Mouse (Mus musculus) lung, postnatal 4 days (tissue): Measurements from ENCODE around the gene Gm37240.

Experiments used
- DNase-seq, 2 experiments: peaks; one replicate each; pipeline ENCODE4 v3.0.0; 2021

Gm37240 gene

DNA sequence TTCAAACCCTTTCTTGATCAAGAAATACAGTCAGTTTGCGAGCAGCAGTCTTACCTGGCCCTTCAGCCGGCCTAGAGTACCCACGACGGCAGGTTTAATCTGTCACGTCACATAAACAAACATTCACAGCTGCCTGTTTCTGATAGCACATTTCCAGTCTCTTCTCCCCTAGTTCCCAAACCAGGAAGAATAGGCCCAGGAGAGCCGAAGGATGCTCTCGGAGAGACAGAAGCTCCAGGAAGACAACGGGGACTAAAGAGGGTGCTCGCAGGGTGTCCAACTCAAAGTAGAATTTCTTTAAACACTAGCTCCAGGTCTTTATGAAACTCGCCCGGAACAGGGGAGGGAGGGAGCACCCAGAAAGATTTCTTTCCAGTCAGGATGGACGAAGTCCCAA, 1408.4 kb downstream of the Gm37240 start:
- DNase-seq = no peak

- DNase-seq = no peak
These were observed 1409.1 kb downstream of the Gm37240 start for GRCm38 (mm10) chr3:84478195-84478594.

DNA sequence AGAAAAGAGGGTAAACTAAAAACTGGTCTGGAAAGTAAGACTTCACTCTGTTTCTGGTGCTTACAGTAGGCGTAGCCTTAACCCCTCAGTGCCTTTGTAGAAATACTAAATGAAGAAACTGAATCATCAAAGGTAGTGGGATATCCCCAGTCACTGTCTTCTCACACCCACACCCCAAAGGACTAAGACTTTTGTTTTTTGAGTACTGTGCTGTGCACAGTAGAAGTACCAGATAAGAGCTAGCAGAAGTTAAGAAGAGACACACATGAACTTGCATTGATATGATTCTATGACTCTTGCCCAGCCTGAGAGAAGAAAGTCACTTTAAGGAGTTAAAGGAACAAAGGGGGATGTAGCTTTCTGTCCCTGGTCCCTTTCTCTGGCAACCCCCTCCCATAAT, 1409.8 kb downstream of the Gm37240 start:
- no peak for DNase-seq

- no peak for DNase-seq
These were observed 1412.1 kb downstream of the Gm37240 start for GRCm38 (mm10) chr3:84474981-84475775.

GRCm38 (mm10) chr3:84474398-84474797, 1412.9 kb downstream of the Gm37240 start:
- no peak for DNase-seq

DNA sequence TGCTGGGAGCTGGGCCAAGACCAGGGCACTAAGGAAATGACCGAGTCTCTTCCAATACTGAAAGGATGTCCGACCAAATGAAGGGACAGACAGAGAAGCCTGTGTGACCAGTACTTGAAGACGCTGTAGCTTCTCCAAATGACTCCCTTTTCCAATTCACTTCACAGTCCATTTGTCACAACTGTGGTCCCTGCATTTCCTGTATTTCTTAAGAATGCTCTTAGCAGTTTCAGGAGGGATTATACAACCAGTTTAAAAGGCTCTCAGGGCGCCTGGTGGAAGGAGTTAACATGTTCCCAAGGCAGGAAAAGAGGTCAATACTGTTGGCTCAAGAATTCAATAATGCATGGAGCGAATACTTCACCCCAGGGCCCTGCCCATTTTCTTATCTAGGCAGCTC, 1414.4 kb downstream of the Gm37240 start:
- DNase-seq = no peak

DNA sequence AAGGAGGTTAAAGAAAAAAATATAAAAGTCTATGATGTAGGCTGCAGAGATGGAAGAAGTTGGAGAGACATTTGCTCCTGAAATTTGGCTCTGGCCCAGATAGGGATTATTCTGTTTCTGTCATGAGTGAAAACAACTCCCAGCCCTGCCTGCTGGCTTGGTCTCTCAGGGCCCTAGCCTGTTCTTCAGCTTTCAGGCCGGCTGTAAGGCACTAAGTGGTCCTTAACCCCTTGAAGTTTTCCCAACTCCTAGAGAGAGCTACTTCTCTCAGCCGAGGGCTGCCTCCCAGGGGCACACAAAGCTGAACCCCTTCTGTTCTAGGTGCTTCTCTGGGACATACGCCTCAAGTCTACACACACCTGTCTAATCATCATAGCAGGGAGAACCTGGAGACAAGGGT, 1414.8 kb downstream of the Gm37240 start:
- DNase-seq = peak in 1 of 2 experiments; percentile 40

DNA sequence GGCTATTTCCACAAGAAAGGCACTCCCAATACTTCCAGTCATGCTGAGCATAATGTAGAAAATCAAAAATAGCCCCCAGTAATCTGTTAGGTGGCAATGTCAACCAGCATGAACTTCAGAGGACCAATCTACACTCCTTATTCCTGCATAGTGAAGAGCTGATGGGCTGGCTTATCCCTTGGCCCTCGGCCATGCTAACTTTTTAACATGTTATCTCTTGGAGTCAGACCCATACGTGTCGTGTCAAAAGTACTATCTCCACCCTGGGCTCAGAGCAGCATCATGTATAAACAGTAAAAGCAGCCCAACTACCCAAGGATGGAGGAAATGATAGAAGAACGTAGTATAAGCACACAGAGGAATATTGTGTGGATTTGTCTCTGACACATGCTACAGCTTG, 1416.2 kb downstream of the Gm37240 start:
- no peak for DNase-seq

DNA sequence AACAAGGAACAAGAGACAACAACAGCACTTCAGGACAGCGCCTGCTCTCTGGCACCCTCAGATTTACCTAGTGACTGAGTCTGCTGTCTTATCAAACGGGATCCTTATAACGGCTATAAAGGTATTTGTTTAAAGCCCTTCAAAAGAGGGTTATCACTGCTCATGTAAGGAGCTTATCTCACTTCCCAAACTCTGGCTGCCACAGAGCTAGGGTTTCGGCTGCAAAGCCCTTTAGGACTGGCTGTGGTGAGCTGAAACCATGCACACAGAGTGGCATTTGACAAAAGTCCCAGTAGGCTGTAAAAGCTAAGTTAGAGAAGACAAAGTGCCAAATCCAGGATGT, 1419.2 kb downstream of the Gm37240 start:
- DNase-seq = no peak

DNA sequence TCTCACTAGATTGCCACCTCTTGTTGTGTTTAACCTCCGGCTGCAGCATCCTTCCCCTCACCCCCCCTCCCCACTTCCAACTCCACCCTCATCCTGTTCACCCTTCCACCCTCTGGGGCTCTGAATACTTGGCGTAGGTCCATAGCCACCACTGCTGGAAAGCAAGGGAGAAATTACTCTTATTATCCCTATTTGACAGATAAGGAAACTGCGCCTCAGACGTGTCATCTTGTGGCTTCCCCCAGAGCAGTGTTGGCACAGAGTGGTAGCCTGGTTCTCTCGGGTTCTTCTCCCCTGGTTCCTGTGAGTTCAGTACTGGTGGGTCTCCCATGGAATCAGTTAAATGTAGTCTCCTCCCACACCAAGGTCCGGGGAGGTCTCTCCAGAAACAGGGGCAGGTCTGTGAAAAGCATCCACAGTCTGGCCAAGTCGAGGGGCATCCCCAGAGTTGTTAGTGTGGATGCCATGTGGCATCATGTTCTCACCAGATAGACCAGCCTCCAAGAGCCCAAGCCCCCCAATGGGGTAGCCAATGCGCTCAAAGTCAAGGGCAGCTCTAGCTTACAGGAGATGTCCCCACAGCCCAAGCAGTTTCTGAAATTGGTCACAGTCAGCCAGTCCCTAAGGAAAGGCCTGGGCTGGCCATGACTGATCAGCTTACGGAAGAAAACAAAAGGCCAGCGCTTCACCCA, 1419.8 kb downstream of the Gm37240 start:
- DNase-seq = peak; percentile 39 to 58

DNA sequence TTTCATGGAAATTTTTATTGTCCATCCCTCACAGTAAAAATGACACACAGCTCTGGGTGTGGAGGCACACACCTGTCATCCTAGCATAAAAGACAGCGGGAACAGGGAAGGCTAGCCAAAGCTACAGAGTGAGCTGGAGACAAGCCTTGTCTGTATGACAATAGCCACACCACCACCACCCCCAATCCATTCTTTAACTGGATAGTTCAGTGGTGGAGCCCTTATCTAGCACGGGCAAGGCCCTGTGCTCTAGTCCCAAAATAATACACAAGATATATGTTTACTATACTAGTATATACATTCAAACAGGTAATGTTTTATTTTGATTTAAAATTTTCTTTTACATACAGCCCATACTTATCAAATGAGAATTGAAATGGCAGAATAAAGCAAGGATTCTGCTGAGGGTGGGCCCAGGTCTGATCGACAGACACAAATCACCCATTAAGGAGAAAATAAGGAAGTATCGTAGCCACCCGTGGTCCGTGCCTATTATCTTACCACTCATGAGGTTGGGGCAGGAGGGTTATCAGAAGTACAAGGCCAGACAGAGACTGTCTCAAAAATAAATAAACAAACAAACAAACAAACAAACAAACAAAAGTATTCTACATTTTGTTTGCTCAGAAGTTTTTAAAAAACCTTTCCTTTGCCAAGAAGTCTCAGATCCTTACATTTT, 1421.4 kb downstream of the Gm37240 start:
- DNase-seq = no peak

DNA sequence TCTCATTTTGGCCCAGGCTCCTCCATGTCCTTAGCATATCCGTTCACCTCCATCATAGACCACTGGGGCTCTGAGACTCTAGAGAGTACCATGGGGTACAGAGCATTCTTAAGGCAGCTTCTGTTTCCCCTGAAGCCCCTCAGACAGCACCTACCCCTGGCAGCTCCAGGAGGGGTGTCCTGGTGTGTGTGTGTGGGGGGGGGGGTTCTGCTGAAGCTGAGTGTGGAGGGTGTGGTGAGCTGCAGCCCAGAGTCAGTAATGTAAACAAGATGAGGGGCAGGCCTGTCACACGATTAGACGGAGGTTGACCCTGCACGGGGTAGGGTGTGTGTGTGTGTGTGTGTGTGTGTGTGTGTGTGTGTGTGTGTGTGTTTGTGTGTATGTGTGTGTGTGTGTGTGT, 1425.6 kb downstream of the Gm37240 start:
- no peak for DNase-seq

DNA sequence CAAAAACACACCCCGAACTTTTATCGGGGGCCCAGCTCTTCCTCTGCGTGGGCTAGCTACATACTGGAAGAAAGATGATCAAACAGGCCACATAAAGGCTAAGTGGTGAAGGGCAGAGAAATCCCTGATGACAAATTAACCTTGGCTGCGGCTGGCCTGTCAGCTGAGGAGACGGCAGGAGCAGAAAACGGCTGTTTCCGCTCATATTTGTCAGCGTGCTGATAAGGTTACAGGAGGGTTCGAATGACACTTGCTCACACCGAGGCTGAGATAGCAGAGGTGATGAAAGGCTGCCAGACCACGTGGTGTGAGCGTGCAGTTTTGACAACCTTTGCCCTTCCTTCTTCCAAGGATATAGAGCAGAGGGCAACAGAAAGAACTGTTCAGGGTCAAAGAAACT, 1426.4 kb downstream of the Gm37240 start:
- no peak for DNase-seq

DNA sequence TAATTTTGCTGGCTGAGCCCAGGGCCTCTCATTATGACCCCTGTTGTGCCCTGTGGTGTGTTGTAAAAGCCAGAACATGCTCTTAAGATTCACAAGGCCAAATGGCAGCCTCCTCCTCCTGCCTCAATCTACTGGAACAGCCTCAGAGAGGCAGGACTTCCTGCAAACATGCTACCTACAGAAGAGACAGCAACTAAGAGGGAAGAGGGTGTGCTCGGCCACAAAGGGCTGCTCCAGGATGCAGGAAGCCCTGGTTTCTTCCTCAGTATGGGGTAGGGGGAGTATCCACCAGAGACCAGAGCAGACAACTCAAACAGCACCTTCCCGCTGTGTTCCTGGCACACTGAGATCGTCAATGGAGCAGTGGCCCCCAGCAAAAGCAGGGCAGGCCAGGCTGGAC, 1426.8 kb downstream of the Gm37240 start:
- no peak for DNase-seq

DNA sequence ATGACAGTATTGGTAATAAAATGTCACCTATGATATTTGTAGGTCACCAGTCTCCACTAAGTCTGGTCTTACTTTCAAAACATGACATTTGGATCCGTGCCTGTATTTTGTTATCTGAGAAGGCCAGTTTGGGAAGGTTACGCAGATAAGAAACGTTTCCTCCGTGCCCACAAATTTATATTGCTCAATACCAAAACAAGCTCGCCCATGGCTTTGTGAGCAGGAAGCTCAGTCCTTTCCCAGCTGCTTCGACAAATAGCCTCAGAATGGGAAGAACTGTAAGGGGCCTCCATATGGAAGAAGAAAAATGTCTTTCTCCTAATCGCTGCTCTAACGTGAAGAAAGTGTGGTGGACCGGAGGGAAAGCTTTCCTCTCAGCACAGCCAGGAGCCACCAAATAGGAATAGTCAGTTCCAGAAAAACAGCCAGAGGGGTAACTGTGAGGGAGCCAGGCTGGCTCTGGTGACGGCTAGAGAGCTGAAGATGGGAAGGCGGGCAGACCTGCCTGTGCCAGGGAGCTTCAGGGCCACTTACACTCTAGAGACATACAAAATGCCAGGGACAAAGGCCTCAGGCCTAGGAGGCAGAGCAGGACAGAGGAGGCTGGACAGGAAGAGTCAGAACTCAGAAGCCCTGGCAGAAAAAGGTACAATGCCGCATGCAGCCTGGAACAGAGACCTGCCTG, 1431.4 kb downstream of the Gm37240 start:
- no peak for DNase-seq

DNA sequence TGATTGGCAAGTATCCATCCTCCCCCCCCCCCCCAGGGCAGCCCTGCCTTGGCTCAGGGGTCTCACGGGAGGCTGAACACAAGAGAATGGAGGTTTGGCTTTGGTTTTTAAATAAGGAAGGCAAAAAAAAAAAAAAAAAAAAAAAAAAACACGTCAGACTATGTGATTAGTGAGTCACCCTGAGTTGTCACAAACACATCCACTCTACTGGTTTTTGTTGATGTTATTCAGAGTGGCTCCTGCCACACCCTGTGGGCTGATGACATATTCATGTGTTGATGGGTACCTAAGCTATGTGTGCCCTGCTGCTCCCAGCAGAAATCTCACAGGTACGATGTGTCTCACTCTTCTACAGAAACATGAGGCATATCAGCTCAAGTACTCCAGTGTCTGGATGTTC, 1436.7 kb downstream of the Gm37240 start:
- no peak for DNase-seq

GRCm38 (mm10) chr3:84449015-84449414, 1438.3 kb downstream of the Gm37240 start:
- DNase-seq = no peak

- no peak for DNase-seq
These were observed 1439.5 kb downstream of the Gm37240 start for GRCm38 (mm10) chr3:84447803-84448202.
